Mouse (Mus musculus): Measurements from ENCODE around the gene Ceacam19.

GRCm38 (mm10) chr7:19867751-19868399 lies 19.9 kb downstream of the Ceacam19 start:
- TF ChIP-seq CTCF (IDR thresholded peaks at IDR 0.05) = no peak
- no peak for TF ChIP-seq EP300 (IDR thresholded peaks at IDR 0.05)
